Mouse (Mus musculus) WW6 (cell line): ENCODE measurements around the gene Sidt2.

Experiments used
- DNase-seq: peaks from one replicate; pipeline ENCODE4 v3.0.0-alpha.2; 2013; ENCODE audit warnings: low read depth, low spot score

The Sidt2 gene

DNA sequence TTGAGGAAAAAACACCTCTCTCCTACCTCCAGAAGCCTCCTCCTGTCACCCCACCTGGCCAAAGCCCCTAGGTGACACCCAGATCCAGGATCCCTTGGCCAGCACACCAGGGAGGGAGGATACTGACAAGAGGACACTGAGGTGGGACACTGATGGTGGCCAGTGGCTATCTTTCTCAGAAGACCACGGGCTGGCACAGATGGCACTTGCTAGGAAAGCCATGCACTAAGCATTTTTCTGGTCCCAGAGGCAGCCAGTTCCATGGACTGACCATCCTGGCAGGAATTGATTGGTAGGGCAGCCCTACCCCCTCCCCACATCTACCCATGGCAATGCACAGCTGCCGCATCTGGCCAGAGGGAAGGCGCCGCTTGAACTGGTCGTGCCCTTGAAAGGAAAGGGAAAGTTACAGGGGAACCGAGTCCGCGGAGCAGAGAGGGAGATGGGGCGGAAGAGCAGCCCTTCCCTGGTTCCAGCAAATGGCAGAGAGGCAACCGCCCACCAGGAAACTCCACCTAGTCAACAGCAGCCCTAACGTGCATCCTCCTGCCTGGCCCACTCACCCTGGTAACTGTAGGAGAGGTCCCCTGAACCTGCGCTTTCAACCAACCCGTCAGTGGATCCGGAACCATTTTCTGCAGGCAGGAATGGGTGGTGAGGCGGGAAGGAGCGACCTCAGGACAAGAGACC is 8.7 kb downstream of the Sidt2 start:
- no peak for DNase-seq

DNA sequence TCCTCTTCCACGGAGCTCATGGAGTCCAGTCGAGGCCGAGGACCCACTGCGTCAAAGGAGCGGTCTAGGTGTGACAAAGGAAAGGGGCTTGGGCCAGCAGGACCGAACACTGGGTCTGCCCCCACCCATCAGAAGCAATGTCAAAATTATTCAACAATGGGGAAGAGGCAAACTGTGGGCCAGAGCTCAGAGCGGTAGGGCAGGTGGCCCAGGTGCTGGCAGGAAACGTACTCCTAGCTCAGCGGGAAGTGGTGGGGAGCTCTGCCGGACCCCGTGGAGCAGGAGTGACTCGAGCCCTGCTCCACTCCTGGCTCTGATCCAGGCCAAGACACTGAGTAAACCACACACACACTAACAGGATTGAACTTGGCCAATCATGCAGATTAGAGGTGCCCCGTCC is 9.3 kb downstream of the Sidt2 start:
- no peak for DNase-seq

DNA sequence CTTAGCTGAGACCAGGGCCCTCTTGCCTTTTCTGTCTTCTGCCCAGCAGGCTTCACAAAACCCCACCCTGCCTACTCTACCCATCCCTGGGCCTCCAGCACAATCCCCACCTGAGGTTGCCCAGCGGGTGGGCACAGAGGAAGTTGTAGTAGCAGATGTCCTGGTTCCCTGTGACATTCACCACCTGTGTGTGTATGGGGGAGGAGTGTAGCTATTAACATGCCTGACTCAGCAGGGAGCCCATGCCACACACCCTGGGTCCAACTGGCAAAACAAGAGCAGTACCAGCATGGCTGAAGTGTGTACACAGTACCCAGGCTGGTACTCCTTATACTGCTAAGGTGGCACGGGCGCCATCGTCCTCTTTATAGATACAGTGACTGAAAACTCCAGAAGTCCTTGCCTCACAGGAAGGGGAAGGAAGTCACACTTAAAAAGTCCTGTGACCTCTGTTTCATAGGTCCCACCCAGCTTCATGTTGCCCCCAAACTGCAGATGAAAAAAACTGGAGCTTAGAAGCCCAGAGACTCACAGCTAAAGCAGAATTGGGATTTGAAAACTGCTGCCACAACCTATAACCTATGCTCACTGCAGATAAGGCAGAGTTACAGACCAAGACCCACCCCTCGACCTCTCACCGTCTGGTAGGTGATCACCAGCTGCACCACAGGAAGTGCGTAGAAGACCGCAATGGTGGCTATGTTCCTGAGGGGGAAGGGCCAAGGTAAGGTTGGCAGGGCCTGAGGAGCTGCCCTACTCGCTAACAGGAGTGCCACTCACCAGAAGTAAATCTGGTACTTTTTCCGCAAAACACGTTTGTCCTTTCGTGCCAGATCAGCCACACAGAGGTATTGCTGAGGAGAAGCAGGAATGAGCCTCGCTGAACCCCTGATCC is 10.3 kb downstream of the Sidt2 start:
- no peak for DNase-seq

DNA sequence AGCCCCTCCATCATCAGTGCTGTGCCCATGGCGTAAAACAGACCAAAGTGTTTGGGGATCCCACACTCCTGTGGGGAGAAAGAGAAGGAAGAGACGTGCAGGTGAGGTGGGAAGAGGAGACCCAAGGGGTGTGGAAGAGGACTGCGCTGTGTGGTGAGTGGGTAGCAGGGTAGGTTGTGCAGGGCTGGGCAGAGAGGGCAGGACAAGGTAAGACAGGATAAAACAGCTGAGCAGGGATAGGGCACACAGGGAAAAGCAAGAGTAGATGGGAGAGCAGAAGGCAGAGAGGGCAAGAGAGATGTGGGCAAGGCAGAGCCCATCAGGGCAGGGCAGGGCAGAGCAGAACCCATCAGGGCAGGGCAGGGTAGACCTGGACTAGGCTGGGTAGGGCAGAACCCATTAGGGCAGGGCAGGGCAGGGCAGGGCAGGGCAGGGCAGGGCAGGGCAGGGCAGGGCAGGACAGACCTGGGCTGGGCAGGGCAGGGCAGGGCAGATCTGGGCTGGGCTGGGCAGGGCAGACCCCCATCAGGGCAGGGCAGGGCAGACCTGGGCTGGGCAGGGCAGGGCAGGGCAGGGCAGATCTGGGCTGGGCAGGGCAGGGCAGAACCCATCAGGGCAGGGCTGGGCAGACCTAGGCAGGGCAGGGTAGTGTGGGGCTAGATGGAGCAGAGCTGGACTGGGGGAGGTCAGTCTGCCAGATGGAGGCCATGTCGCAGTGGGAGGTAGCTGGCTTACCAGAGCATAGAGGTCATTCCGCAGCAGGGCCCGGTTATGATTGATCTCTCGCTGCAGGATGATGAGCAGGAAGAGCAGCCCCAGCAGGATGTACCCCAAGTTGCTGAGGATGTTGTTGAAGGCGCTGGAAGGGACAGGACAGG is 11.2 kb downstream of the Sidt2 start:
- DNase-seq: no peak

DNA sequence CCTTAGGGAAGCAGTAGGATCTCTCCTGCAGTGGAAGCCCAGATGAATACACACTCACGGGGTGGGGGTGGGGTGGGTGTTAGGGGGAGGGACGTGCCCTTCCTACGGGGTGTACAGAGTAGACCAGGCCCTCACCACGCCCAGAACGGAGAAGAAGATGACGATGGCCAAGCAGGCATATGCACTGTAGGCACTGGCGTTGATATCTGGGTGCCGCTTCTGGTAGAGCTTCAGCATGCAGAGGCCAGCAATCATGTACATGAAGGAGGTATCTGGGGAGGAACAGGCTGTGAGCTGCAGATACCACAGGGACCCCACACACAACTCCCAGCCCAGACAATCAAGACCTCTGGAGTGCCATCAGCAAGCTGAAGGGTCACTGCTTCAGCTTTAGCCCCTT is 12.1 kb downstream of the Sidt2 start:
- DNase-seq: no peak

DNA sequence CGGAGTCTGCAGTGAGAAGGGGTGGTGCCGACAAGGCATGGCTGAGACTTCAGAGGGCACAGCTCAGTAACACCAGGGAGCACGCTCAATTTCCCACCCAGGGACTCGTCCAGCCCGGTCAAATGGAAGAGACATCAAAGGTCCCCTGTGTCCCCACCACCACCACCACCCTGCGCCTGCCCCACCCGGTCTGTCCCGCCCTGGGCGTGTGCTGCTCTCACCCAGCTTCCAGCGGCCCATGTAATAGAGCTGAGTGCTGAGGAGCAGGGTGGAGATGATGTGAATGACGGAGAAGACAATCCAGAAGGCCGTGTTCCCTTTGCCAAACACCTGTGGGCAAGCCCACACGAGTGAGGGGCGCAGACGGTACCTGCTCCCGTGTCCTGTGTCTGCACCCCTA is 12.6 kb downstream of the Sidt2 start:
- DNase-seq: no peak

DNA sequence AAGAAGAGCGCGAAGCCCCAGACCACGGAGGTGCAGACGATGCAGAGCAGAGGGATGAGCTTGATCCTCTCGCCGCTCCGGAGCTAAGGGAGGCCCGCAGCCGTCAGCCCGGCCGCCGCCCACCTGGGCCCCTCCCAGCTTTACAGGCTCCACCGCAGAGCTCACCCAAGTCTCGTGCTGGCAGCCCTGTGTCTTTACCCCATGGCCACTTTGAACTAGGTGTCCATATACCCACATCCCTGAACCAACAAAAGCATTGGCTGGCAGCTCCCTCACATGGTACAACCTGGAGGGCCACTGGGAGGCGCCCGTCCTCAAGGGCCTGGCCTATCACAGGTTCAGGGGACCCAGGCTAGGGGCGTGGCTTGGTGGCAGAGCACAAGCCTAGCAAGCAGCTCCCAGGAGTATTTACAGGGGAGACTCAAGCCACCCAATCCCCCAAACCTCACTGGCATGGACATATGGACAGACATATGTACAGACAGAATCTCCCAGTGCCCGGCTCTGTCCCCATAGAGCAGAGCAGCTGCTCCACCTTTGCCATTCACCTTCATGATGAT is 13.6 kb downstream of the Sidt2 start:
- peak; percentile 74 for DNase-seq

DNA sequence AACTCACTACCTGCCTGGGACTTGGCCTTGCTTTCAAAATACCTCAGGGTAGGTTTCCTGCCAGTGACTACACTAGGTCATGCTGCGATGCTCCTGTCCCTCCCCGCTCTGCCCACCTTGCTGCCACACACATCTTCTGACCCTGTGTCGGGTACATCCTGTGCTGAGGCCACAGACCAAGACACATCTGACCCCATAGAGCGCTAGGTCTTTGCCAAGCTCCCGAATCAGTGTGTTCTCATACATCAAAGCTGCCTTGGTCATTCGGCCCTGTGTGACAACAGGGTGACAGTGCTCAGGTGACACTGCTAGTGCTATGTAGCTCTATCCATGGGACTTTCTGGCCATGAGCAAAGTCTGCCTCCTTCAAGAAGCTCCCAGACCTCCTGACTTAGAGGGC is 15.3 kb downstream of the Sidt2 start:
- DNase-seq: no peak

DNA sequence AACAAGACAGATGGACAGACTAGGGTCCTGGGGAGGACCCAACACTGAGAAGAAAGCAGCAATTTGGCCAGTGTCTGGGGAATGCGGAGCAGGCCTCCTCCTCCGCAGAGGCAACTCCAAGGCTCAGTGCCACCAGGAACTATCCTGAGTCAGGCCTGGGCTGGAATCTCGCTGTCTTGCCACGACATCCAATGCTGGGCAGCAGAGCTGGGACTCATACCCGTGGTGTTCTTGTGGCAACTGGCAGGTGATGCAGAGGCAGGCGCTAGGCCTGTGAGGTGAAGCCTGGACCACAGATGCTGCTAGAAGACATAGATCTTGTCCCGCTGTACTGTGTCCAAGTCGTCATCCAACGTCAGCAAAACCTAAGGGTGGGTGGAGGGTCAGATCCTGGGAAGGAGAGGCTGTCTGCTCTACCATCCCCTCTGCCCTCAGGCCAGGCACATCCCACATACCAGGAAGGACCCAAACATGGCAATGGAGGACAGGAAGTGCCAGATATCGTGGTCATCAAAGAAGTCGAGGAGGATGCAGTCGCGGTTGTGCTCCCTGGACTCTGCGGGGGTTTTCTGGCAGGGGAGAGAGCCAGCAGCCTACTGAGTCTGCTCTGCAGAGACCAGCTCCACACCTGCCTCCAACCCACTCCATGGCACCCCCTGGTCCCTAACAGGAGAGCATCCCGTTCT is 16.0 kb downstream of the Sidt2 start:
- DNase-seq: no peak

DNA sequence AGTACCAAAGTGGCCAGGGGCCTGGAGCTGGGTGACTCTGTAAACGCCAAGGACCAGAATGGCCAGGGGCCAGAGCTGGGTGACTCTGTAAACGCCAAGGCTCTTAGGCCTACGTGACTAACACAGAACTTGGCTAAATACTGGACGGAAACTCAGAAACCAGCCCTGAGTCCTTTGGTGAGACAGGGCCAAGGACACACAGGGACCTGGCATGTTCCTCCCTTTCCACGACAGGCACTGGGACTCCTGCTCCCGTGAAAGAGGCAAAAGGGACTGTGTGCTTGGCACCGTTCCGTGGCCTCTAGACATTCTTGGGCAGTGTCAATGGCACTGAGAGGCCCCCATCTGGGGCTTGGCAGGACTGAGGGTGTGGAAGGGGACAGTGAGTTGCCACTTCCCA is 17.0 kb downstream of the Sidt2 start:
- no peak for DNase-seq

DNA sequence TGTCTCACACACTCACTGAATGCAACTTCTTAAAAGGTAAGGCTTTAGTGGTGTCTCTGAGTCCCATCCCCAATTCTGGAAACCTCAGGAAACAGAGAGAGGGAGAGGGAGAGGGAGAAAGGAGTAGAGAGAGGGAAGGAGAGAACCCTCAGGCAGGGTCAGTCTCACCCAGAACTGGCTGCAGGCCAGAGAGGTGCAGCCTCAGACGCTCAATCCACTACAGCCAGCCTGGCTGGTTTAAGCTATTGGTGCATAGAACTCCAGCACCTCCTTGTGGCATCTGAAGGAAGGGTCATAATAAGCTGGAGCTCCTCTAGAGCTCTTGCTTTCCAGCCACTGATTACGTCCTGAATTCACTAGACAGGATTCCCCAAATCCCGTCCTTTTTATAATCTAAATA is 18.2 kb downstream of the Sidt2 start:
- no peak for DNase-seq

DNA sequence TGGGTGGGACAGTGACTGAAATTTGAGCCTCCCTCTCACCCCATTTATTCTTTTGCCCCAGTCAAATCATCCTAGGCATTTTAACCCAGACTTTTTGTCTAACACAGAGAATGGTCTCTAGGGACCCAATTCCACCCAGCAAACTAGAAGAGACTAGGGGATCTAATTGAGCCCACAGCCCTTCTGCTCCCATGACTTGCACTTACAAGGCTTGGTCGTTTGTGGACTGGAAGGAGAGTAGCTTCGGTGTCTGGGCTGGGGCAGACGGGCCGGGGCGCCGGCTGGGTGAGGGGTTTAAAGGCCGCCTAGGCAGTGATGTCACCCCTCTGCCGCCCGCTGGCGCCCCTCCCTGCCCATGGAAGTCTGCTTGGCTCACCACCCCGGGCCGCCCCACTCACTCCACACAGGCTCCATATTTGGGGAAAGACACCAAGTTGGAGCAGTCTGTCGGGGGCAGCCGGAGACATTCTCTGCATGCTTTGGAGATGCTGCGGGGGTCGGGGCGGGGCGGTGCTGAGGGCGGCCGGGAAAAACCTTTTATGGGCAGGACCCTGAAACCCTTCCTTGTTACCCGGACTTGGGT is 19.3 kb downstream of the Sidt2 start, which contains the start of gene Tagln:
TSS of gene Tagln (minus strand) at position 431 of the 583 bp plus-strand sequence.
- no peak for DNase-seq

DNA sequence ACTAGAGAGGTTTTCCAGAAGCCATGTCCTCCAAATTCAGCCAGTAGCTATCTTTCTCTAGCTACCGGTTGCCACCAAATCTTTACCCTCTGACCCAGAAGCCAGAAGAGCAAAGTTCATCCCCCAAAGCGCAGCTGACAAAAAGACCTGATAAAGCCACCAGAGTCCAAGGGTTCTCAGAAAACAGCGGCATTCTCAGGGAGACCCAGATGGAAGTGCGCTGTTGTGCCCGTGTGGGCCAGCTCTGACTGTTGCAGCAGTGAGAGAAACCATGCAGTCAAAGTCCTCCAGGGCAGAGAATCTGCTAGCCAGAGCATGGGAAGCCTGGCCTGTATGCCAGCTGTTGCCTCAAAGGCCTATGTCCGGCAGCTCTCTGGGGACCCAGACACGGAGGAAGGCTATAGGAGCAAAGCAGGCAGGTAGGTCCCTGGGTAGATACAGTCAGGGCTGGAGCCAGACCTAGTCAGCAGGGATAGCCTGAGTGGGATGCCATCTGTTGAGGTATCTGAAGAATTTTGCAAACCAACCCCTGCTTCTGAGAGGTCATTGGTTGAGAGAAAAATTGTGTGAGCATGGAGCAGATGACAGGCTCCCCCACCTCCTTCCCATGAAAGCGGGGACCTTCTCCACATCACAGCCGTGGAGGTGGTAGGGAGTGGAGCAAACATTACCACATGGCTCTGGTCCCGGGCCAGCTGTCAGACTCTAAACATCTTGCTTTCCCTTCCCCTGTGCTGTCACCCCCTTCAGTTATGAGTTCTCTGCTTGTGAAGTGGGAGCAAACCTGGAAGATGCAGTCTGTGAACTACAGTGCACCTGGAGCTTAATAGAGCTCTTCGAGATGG is 22.3 kb downstream of the Sidt2 start:
- no peak for DNase-seq

DNA sequence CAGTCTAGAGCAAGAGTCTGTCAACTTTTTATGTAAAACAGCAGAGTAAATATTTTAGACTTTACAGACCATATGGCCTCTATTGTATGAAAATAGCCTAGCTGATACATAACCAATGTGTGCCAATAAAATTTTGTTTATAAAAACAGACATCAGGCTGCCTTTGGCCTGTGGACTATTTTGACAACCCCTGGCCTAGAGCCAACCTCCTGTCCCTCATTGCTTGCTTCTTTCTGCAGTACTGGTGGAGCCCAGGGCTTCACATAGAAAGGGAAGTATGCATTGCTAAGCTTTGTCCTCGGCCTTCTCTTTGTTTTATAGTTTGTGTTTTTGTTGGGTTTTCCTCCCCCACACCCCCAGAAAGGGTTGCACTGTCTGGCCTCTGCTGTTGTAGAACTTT is 23.1 kb downstream of the Sidt2 start:
- DNase-seq: no peak

DNA sequence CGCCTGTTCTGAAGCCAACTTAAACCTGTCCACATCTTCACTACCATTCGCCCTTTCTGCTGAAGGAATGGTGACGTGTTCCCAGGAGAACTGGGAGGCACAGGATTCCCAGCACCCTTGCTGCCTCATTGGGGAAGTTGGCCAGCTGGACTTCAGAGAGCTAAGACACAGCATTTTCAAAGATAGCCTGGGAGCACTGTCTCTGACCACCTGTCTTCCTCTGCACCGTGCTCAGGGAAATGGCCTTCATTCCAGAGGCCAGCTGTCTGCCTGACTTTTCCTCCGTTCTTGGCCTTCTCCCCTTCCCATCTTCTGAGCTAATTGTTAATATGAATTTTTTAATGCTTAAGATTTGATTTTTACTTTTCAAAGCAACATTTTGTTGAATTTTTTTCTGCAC is 25.8 kb downstream of the Sidt2 start:
- DNase-seq: no peak

DNA sequence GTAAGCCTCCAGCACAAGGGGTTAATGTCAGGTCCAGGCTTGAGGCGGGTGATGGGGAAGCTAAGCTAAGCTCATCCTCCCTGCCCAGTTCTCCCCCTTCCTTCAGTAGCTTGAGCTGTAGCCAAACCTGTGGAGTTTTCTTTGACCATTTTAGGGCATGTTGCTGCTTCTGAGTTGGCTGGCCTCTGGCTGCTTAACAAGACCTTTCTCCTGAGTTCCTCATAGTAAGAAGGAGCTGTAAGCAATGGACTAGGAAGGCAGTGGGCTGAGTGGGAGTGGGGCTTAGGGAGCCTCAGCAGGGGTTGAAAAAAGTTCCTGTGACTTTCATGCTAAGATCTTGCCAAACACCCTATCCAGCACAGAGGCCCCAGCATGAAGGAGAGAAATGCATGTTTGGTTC is 35.2 kb downstream of the Sidt2 start:
- DNase-seq: no peak

DNA sequence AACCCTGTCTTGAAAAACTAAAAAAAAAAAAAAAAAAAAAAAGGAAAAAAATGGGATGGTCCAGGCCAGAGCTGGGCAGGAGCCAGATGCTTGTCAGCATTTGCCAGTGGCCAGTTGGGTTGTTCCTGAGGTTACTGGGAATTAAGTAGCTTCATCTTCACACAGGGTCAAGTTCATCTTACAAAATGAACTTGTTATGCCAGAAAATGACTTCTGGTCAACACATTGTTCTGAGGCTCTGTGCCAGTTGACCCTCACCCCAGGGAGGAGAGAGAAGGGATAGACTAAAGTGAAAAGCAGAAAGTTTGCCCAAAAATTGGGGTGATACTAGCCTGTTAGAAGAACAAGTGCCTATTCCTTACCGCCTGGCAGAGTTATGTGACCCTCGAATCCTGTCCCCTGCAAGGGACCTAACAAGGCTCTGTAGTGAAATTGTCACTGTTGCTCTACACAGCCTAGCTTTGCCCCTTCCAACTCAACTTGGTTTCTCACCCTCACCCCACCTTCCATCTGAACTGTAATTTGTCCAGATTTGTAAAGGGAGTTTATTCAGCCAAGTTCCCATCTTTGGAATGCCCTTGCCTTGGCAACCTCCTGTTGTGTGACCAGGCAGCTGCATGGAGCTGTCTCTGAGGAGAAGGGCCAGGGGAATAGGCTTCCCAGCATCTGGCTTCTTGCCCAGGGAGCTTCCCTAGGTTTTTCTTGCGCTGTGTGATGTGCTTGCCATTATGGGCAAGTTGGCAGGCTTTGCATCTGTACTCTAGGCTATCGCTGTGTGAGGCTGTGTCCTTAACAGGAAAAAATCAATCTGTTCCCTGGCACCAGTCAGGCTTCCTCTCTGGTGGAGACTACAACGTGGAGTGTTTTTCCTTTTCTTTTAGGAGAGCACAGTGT is 37.8 kb downstream of the Sidt2 start:
- no peak for DNase-seq

DNA sequence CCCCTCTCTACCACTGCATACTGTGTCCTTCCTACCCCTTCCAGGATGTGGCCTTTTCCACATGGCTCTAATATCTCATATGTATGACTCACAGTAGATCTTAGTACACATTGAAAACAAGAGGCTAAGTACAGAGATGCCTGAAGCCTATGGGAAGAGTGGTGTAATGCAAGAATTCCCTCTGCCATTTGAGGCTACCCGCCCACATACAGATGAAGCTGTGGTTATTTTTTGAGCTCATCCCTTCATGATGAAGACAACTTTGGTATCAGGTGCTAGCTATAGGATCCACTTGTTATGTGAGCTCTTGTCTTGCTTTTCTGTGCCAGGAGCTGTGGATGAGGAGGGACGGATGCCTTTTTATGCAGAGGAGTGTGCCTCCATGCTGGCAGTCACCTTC is 39.4 kb downstream of the Sidt2 start:
- DNase-seq: no peak

DNA sequence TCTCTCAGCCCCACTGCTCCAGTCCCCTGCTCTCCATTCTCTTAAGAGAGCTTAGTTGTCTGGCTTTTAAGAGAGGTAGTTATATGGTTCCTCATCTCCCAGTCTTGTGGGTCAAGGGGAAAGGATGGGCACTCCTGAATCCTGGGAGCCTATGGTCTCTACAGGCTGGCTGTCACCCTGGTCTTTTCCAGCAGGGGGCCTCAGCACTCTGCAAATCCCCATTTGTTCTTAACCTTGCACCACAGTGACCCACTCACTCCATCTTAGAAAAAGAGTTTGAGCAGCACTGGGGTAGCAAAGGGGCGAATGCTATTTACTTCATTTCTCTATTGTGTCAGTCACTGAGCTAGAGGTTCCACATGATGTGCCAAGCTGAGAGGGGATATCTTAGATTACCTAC is 43.4 kb downstream of the Sidt2 start:
- DNase-seq: no peak
